12 mouse cellular contexts compared by ENCODE assay signal in the genomic region with DNA sequence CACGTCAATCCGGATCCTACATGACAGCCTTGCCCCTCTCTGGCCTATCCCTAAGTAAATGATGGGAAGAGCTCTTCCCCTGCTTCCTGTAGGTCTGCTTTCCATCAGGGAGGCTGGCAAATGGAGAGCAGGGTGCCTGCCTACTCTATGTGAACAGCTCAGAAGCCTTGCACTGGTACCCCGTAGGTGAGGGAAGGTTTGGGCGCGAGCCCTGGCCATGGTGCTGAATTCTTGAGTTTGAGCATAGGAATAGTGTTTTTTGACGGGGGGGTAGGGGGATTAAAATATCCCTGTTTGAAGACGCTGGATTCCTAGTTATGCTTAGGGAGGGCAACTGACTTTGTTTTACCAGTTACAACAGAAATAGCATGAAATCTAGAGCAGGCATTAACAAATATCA.
DNase-seq lines count a peak whose midpoint lies in the region; ATAC-seq and TF ChIP-seq lines count a peak whose summit lies in the region.
"Had no signal": no experiment of that assay in that cellular context is flagged by ENCODE, and none has a peak within 500 bp of the region (broad histone marks: within the 10 kb centered on the region; RNA-seq: fewer than 3 reads in every experiment).

No protein-coding gene starts in this region.

- no peak for ATAC-seq in erythroid progenitor cell, adult 5-6 weeks (replicated peaks; ENCODE audit: low FRiP score, poor library complexity, severe bottlenecking)
- ATAC-seq: intestine, embryonic 16.5 days had no signal

- no peak overlapping the region for H3K9ac ChIP-seq in ES-E14 (ENCODE audit: insufficient read depth, low read depth, low read length, poor library complexity, severe bottlenecking)
- H3K9ac ChIP-seq: limb, embryonic 12.5 days had no signal

- H3K27ac ChIP-seq in ES-E14 (ENCODE audit: insufficient read depth, low read depth, low read length, poor library complexity, severe bottlenecking), result no peak overlapping the region
- H3K27ac ChIP-seq: limb, embryonic 12.5 days had no signal

- peak; percentile 34 for DNase-seq in kidney, postnatal 10 days
- no peak for DNase-seq in kidney, adult 8-10 months
- DNase-seq in 3T3-L1 (ENCODE audit: low read depth, low spot score) (peak; percentile 6), ES-E14 (ENCODE audit: low read depth, low spot score) (peak; percentile 15)
- DNase-seq in embryo, embryonic 9.5 days (ENCODE audit: extremely low spot score), result peak; percentile 10
- no peak for DNase-seq in left cerebral cortex, adult 8-10 months (ENCODE audit: low spot score in 2 of 2)
- DNase-seq in right cerebral cortex, postnatal 36 days (ENCODE audit: low spot score in 2 of 2), result no peak
- DNase-seq: lung, postnatal 14 days had no signal

- no peaks in the 10 kb centered on the region for H3K9me3 ChIP-seq in ES-E14 (ENCODE audit: control insufficient read depth, insufficient read depth, low read depth, low read length)
- H3K9me3 ChIP-seq: limb, embryonic 12.5 days had no signal

- no peaks in the 10 kb centered on the region for H3K36me3 ChIP-seq in ES-E14 (ENCODE audit: control insufficient read depth, insufficient read depth, low read length, poor library complexity, severe bottlenecking)
- H3K36me3 ChIP-seq: G1E; limb, embryonic 12.5 days had no signal

- H3K4me3 ChIP-seq in ES-E14 (ENCODE audit: insufficient read depth in 1 of 2, low read depth in 1 of 2, low read length in 2 of 2, poor library complexity in 1 of 2, severe bottlenecking in 1 of 2), result no peak overlapping the region
- H3K4me3 ChIP-seq: limb, embryonic 12.5 days had no signal

- H3K4me1 ChIP-seq in ES-E14 (ENCODE audit: control insufficient read depth in 2 of 2, insufficient read depth in 2 of 2, low read length in 2 of 2, poor library complexity in 1 of 2), result no peaks in the 10 kb centered on the region
- H3K4me1 ChIP-seq: limb, embryonic 12.5 days had no signal

- in situ Hi-C loops in ES-E14 (cut with MboI; ENCODE audit: low sequenced_read_pairs in 2 of 2, unreplicated experiment in 2 of 2), result no loop called here

TF ChIP-seq in ES-E14, 5 proteins besides CTCF, POLR2A, EP300 and RAD21:
- no peak for TF ChIP-seq HCFC1 (IDR thresholded peaks at IDR 0.05; ENCODE audit: borderline replicate concordance, insufficient read depth, low read length)
- no peak for TF ChIP-seq ZC3H11A (IDR thresholded peaks at IDR 0.05; ENCODE audit: borderline replicate concordance, low read depth, low read length)
- no peak for TF ChIP-seq ZNF384 (IDR thresholded peaks at IDR 0.05; ENCODE audit: low read depth, low read length)
- TF ChIP-seq CHD2 (IDR thresholded peaks at IDR 0.05; ENCODE audit: low read depth, low read length), result no peak
- no peak for TF ChIP-seq MAFK (IDR thresholded peaks at IDR 0.05; ENCODE audit: insufficient read depth, low read depth, low read length)

Comparison
In these comparisons a context has a peak if more than half of its experiments do, and no peak if none do; other contexts are left out.
1. DNase-seq: peak in kidney, postnatal 10 days (single experiment), 3T3-L1 (single experiment), ES-E14 (single experiment) and embryo, embryonic 9.5 days (single experiment); none in kidney, adult 8-10 months (0 of 2), left cerebral cortex, adult 8-10 months (0 of 2) and right cerebral cortex, postnatal 36 days (0 of 2).